Mouse (Mus musculus) bone marrow macrophage, adult 2 months (primary cell): ENCODE results near the gene Prdm10.

Experiments used
- CTCF ChIP-seq: IDR thresholded peaks from 2 replicates; pipeline ENCODE4 v1.5.1; 2012; ENCODE audit warnings: low read depth, mild to moderate bottlenecking, low read length, moderate library complexity
- POLR2A ChIP-seq: IDR thresholded peaks from 2 replicates; pipeline ENCODE4 v1.6.1; 2012; ENCODE audit warnings: mild to moderate bottlenecking, low read depth, low read length, borderline replicate concordance

DNA sequence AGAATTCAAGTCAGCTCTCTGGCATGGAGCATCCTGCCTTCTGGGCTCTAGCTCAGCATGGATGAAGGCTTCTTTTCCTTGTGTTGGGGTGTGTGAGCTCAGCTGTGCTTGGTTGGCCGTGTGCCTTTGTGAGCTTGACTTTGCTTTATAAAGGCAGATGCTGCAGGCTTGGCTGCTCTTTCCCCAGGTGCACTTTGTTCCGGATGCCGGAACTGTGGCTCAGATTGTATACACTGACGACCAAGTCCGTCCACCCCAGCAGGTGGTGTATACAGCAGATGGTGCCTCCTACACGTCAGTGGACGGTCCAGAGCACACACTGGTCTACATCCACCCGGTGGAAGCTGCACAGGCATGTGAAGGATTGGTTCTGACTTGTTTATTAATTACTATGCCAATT lies 35.6 kb downstream of the Prdm10 start:
- TF ChIP-seq CTCF (no peak), POLR2A (no peak)
